Mouse (Mus musculus) kidney, postnatal 36 days (tissue): ENCODE measurements around the gene Susd3.
A peak's percentile ranks its signal among the peaks of the same experiment; 100 is the strongest.

Experiments
- DNase-seq, 2 experiments: peaks; one replicate each; pipeline ENCODE4 v3.0.0; 2021 to 2022; ENCODE audit warnings: mixed read lengths in 2 of 2

The Susd3 gene

GRCm38 (mm10) chr13:49209306-49209705 lies 39.2 kb downstream of the Susd3 start:
- no peak for DNase-seq

GRCm38 (mm10) chr13:49206341-49206740 lies 42.2 kb downstream of the Susd3 start:
- no peak for DNase-seq

- DNase-seq = peak; percentile 81 to 92
Measured at GRCm38 (mm10) chr13:49205381-49205998, 43.0 kb downstream of the Susd3 start.

- DNase-seq = no peak
Measured at GRCm38 (mm10) chr13:49202556-49202955, 46.0 kb downstream of the Susd3 start.

- DNase-seq = no peak
Measured at GRCm38 (mm10) chr13:49200688-49201087, 47.8 kb downstream of the Susd3 start.

- DNase-seq = no peak
Measured at GRCm38 (mm10) chr13:49199891-49200290, 48.6 kb downstream of the Susd3 start.

GRCm38 (mm10) chr13:49198734-49199133 lies 49.8 kb downstream of the Susd3 start:
- DNase-seq = no peak

- peak in 1 of 2 experiments; percentile 41 for DNase-seq
Measured at GRCm38 (mm10) chr13:49196766-49197165, 51.7 kb downstream of the Susd3 start.

GRCm38 (mm10) chr13:49196211-49196610 lies 52.3 kb downstream of the Susd3 start:
- no peak for DNase-seq

- DNase-seq = peak in 1 of 2 experiments; percentile 25
Measured at GRCm38 (mm10) chr13:49195651-49196050, 52.9 kb downstream of the Susd3 start.

- DNase-seq = no peak
Measured at GRCm38 (mm10) chr13:49194811-49195210, 53.7 kb downstream of the Susd3 start.

- DNase-seq = no peak
Measured at GRCm38 (mm10) chr13:49193650-49194049, 54.9 kb downstream of the Susd3 start.

GRCm38 (mm10) chr13:49192156-49192855 lies 56.2 kb downstream of the Susd3 start:
- peak; percentile 40 to 59 for DNase-seq

GRCm38 (mm10) chr13:49191673-49192035 lies 56.9 kb downstream of the Susd3 start:
- DNase-seq = peak in 1 of 2 experiments; percentile 25

- DNase-seq = peak; percentile 78 to 87
Measured at GRCm38 (mm10) chr13:49190876-49191672, 57.4 kb downstream of the Susd3 start.

- peak; percentile 87 to 91 for DNase-seq
Measured at GRCm38 (mm10) chr13:49189970-49190870, 58.3 kb downstream of the Susd3 start.

- DNase-seq = peak; percentile 33 to 38
Measured at GRCm38 (mm10) chr13:49188966-49189360, 59.5 kb downstream of the Susd3 start.

GRCm38 (mm10) chr13:49188219-49188965 lies 60.1 kb downstream of the Susd3 start:
- peak; percentile 49 to 68 for DNase-seq

- peak; percentile 84 to 93 for DNase-seq
Measured at GRCm38 (mm10) chr13:49187288-49188218, 61.0 kb downstream of the Susd3 start, which contains the start of gene Ninj1. Gene Ninj1 (plus strand): TSS chr13:49187485.

GRCm38 (mm10) chr13:49186798-49187287 lies 61.7 kb downstream of the Susd3 start:
- no peak for DNase-seq
